Mouse (Mus musculus) heart, embryonic 12.5 days (tissue): ENCODE data around the gene Olfr648. TPM values are rescaled to one million over a fixed set of nuclear protein-coding genes. Genes with fewer than 3 reads are reported as not detected.

Experiments
- ATAC-seq: fragments of 200-750 bp; cut with Nextera tagmentation; 2 replicates; pipeline ENCODE4 v1.8.0; 2017; ENCODE audit warnings: moderate TSS enrichment, moderate library complexity; ENCODE audit not compliant: insufficient number of reproducible peaks, low FRiP score
- H3K27ac ChIP-seq: fragments of 300-500 bp; sonication (generic); 2 replicates; pipeline ENCODE4 v1.5.1; 2016; ENCODE audit warnings: mild to moderate bottlenecking, moderate library complexity; ENCODE audit not compliant: poor library complexity, severe bottlenecking
- H3K27me3 ChIP-seq: fragments of 300-500 bp; sonication (generic); replicated peaks from 2 replicates; pipeline ENCODE4 v1.6.1; 2016; ENCODE audit warnings: mild to moderate bottlenecking, moderate library complexity
- H3K36me3 ChIP-seq: fragments of 300-500 bp; sonication (generic); 2 replicates; pipeline ENCODE4 v1.6.1; 2016; ENCODE audit warnings: mild to moderate bottlenecking, moderate library complexity
- H3K4me1 ChIP-seq: fragments of 300-500 bp; sonication (generic); replicated peaks from 2 replicates; pipeline ENCODE4 v1.6.1; 2016; ENCODE audit warnings: mild to moderate bottlenecking
- H3K4me2 ChIP-seq: fragments of 300-500 bp; sonication (generic); 2 replicates; pipeline ENCODE4 v1.6.1; 2016; ENCODE audit warnings: mild to moderate bottlenecking, moderate library complexity
- H3K4me3 ChIP-seq: fragments of 300-500 bp; sonication (generic); 2 replicates; pipeline ENCODE4 v1.5.1; 2016; ENCODE audit warnings: mild to moderate bottlenecking
- H3K9ac ChIP-seq: fragments of 300-500 bp; sonication (generic); 2 replicates; pipeline ENCODE4 v1.6.1; 2016; ENCODE audit warnings: mild to moderate bottlenecking, moderate library complexity
- H3K9me3 ChIP-seq: fragments of 300-500 bp; sonication (generic); replicated peaks from 2 replicates; pipeline ENCODE4 v1.6.1; 2016; ENCODE audit warnings: mild to moderate bottlenecking, moderate library complexity
- WGBS: fragments of 180-500 bp; shearing (Covaris S2); methylation state at CpG from one replicate; pipeline ENCODE4 v1.1.7; 2016; 5-methylcytosine and 5-hydroxymethylcytosine counted together
- polyA plus RNA-seq: library from polyadenylated mRNA; unstranded; fragments of >200 nt; fragmentation: Nextera tagmentation; extraction: Ambion mirVana; gene quantifications from 2 replicates; pipeline ENCODE4 v1.2.1, GENCODE M21; 2016

Gene Olfr648
- polyA plus RNA-seq, result 0.28 and 0.32 TPM in 2 replicates

GRCm38 (mm10) chr7:104183292-104183691 is at the start of gene Olfr648:
TSS of gene Olfr648 (minus strand) at chr7:104183392.
- Histone ChIP-seq H3K4me3 (no peak within 1 kb of the TSS), H3K9ac (no peak within 1 kb of the TSS), H3K9me3 (no peaks in the 10 kb centered on the region), H3K27ac (no peak within 1 kb of the TSS), H3K4me1 (no peaks in the 10 kb centered on the region), H3K27me3 (no peaks in the 10 kb centered on the region), H3K4me2 (no peak within 1 kb of the TSS), H3K36me3 (no peaks in the 10 kb centered on the region)
- 80% methylated on average over 2 of the region's 2 CpGs for WGBS
- no peak for ATAC-seq

- Histone ChIP-seq H3K4me2 (no peak overlapping the region), H3K4me1 (no peaks in the 10 kb centered on the region), H3K27me3 (no peaks in the 10 kb centered on the region), H3K9ac (no peak overlapping the region), H3K9me3 (no peaks in the 10 kb centered on the region), H3K4me3 (no peak overlapping the region), H3K27ac (no peak overlapping the region), H3K36me3 (peaks cover 20% of the 10 kb centered on the region)
- no peak for ATAC-seq
- 29% methylated on average over 2 of the region's 2 CpGs for WGBS
Measured at GRCm38 (mm10) chr7:104231203-104231602, 48.0 kb upstream of the Olfr648 start.

GRCm38 (mm10) chr7:104218701-104219569 is 35.7 kb upstream of the Olfr648 start, which contains the start of gene Trim6:
TSS of gene Trim6 (plus strand) at chr7:104218793.
- Histone ChIP-seq H3K4me3 (peak within 1 kb of the TSS; percentile 58), H3K4me2 (peak within 1 kb of the TSS; percentile 87), H3K4me1 (peaks cover 5% of the 10 kb centered on the region; the same call in 1 of the 2 replicates), H3K27ac (peak within 1 kb of the TSS; percentile 85), H3K9me3 (no peaks in the 10 kb centered on the region), H3K9ac (peak within 1 kb of the TSS; percentile 78), H3K36me3 (no peaks in the 10 kb centered on the region), H3K27me3 (no peaks in the 10 kb centered on the region)
- under 1% methylated on average over 37 of the region's 37 CpGs for WGBS
- ATAC-seq, result peak; percentile 90

DNA sequence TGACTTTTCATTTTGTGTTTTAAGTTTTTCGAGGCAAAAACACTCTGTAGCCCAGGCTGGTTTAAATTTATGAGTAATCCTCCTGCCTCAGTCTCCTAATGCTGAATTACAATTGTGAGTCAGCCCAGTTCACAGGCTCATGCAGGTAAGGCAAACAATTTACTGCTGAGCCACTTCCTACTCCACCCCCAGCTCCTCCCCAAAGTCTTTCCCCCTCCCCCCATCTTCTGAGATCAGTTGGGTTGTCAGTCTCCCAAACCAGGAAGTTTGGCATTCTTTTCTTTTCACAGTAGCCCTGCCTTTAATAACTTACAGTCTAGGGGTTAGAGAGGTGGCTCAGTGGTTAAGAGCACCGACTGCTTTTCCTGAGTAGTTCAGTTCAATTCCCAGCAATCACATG is 34.7 kb upstream of the Olfr648 start:
- 60% methylated on average over 2 of the region's 2 CpGs for WGBS
- no peaks in the 10 kb centered on the region for H3K9me3 ChIP-seq
- peaks cover 5% of the 10 kb centered on the region; the same call in 1 of the 2 replicates for H3K4me1 ChIP-seq
- no peak overlapping the region for H3K9ac ChIP-seq
- H3K27ac ChIP-seq, result no peak overlapping the region
- no peak overlapping the region for H3K4me2 ChIP-seq
- H3K27me3 ChIP-seq, result no peaks in the 10 kb centered on the region
- H3K4me3 ChIP-seq, result no peak overlapping the region
- ATAC-seq, result no peak
- H3K36me3 ChIP-seq, result no peaks in the 10 kb centered on the region

- H3K27ac ChIP-seq, result no peak overlapping the region
- WGBS, result 38% methylated on average over 1 of the region's 1 CpGs
- H3K9me3 ChIP-seq, result no peaks in the 10 kb centered on the region
- peaks cover 5% of the 10 kb centered on the region; the same call in 1 of the 2 replicates for H3K4me1 ChIP-seq
- no peak for ATAC-seq
- no peak overlapping the region for H3K4me3 ChIP-seq
- H3K9ac ChIP-seq, result no peak overlapping the region
- no peaks in the 10 kb centered on the region for H3K36me3 ChIP-seq
- H3K27me3 ChIP-seq, result no peaks in the 10 kb centered on the region
- no peak overlapping the region for H3K4me2 ChIP-seq
Measured at GRCm38 (mm10) chr7:104216011-104216535, 32.9 kb upstream of the Olfr648 start.

DNA sequence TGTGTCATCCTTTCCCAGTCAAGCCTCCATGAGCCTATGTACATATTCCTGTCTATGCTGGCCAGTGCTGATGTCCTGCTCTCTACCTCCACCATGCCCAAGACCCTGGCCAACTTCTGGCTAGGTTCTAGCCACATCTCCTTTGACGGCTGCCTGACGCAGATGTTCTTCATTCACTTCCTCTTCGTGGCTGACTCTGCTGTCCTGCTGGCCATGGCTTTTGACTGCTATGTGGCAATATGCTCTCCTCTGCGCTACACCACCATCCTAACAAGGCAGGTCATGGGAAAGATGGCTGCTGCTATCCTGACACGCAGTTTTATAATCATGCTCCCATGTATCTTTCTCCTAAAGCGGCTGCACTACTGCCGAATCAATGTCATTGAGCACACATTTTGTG is 23.0 kb upstream of the Olfr648 start:
- no peaks in the 10 kb centered on the region for H3K36me3 ChIP-seq
- no peak overlapping the region for H3K4me3 ChIP-seq
- WGBS, result 87% methylated on average over 7 of the region's 7 CpGs
- H3K27me3 ChIP-seq, result no peaks in the 10 kb centered on the region
- H3K9ac ChIP-seq, result no peak overlapping the region
- no peak for ATAC-seq
- no peaks in the 10 kb centered on the region for H3K9me3 ChIP-seq
- H3K4me1 ChIP-seq, result no peaks in the 10 kb centered on the region
- H3K4me2 ChIP-seq, result no peak overlapping the region
- H3K27ac ChIP-seq, result no peak overlapping the region

- no peaks in the 10 kb centered on the region for H3K9me3 ChIP-seq
- ATAC-seq, result peak; percentile 55; the same call in 1 of the 2 replicates
- no peaks in the 10 kb centered on the region for H3K27me3 ChIP-seq
- H3K36me3 ChIP-seq, result no peaks in the 10 kb centered on the region
- no peak overlapping the region for H3K4me3 ChIP-seq
- no peak overlapping the region for H3K9ac ChIP-seq
- no peak overlapping the region for H3K27ac ChIP-seq
- H3K4me2 ChIP-seq, result no peak overlapping the region
- 4% methylated on average over 5 of the region's 5 CpGs for WGBS
- H3K4me1 ChIP-seq, result no peaks in the 10 kb centered on the region
Measured at GRCm38 (mm10) chr7:104199822-104200221, 16.6 kb upstream of the Olfr648 start.

GRCm38 (mm10) chr7:104195885-104196284 is 12.7 kb upstream of the Olfr648 start, which contains the start of gene Olfr649:
TSS of gene Olfr649 (minus strand) at chr7:104195985.
- Histone ChIP-seq H3K4me3 (no peak within 1 kb of the TSS), H3K9me3 (no peaks in the 10 kb centered on the region), H3K4me1 (no peaks in the 10 kb centered on the region), H3K27ac (no peak within 1 kb of the TSS), H3K36me3 (no peaks in the 10 kb centered on the region), H3K9ac (no peak within 1 kb of the TSS), H3K4me2 (no peak within 1 kb of the TSS), H3K27me3 (no peaks in the 10 kb centered on the region)
- no peak for ATAC-seq
- 72% methylated on average over 6 of the region's 6 CpGs for WGBS

DNA sequence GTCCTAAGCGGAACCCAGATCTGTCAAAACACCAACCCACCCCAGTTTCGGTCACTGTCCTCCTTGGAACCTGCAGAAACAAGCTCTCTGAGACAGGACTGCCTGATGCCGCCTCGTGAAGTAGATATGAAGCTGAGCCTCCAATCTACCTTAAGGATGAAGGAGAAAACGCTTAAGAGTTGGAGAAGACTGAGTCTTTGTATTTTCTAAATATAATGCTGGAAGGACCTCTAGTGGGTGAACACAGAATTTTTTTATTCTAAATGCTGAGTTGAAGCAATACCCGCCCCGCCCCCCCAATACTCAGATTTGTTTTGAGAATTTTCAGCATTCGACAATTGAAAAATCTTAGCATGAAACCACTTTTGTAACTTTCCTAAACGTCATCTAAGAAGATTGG is 8.1 kb upstream of the Olfr648 start:
- H3K4me3 ChIP-seq, result no peak overlapping the region

DNA sequence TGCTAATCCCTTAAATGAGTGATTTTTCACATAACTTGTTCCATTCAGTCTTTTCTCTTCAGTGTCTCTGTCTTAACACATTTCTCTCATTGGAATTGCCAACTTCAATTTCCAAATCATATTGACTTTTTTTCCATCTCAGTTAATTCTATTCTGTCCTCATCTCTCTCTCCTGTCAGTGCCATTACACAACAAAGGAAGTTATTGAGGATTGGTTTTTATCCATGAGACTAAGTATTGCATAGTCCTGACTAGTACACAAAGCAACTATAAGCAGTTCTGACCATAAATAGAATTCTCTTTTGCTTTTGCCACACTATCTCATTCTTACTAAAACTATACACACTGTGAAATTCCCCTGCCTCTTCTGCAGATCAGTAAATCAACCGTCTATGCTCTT is 4.1 kb downstream of the Olfr648 start:
- no peaks in the 10 kb centered on the region for H3K4me1 ChIP-seq
- no peak overlapping the region for H3K4me3 ChIP-seq
- H3K4me2 ChIP-seq, result no peak overlapping the region
- no peak overlapping the region for H3K9ac ChIP-seq
- no peaks in the 10 kb centered on the region for H3K27me3 ChIP-seq
- WGBS, result 81% methylated on average over 1 of the region's 1 CpGs
- H3K36me3 ChIP-seq, result no peaks in the 10 kb centered on the region
- no peak overlapping the region for H3K27ac ChIP-seq
- ATAC-seq, result no peak
- H3K9me3 ChIP-seq, result 0 out of 2 replicates have a peak, but pooled peaks cover 2% of the 10 kb centered on the region

More for the DNA sequence above, 8.1 kb upstream of the Olfr648 start:
- Histone ChIP-seq H3K27ac (no peak overlapping the region), H3K27me3 (no peaks in the 10 kb centered on the region), H3K9me3 (no peaks in the 10 kb centered on the region), H3K4me2 (no peak overlapping the region), H3K36me3 (no peaks in the 10 kb centered on the region), H3K4me1 (no peaks in the 10 kb centered on the region), H3K9ac (no peak overlapping the region)
- WGBS, result 54% methylated on average over 9 of the region's 9 CpGs
- ATAC-seq, result no peak

- no peaks in the 10 kb centered on the region for H3K27me3 ChIP-seq
- 69% methylated on average over 5 of the region's 5 CpGs for WGBS
- no peak overlapping the region for H3K27ac ChIP-seq
- no peak for ATAC-seq
- no peak overlapping the region for H3K4me2 ChIP-seq
- H3K36me3 ChIP-seq, result no peaks in the 10 kb centered on the region
- 0 out of 2 replicates have a peak, but pooled peaks cover 2% of the 10 kb centered on the region for H3K9me3 ChIP-seq
- H3K4me1 ChIP-seq, result no peaks in the 10 kb centered on the region
- no peak overlapping the region for H3K9ac ChIP-seq
- H3K4me3 ChIP-seq, result no peak overlapping the region
Measured at GRCm38 (mm10) chr7:104178422-104179054, 4.7 kb downstream of the Olfr648 start.
